Mouse (Mus musculus) liver, embryonic 14.5 days (tissue): ENCODE data around the gene Ndufb7.

Experiments
- CTCF ChIP-seq: IDR thresholded peaks from 2 replicates; pipeline ENCODE4 v1.5.1; 2016; ENCODE audit warnings: antibody characterized with exemption, low read depth, control low read depth
- EP300 ChIP-seq: IDR thresholded peaks from 2 replicates; pipeline ENCODE4 v1.6.1; 2016; ENCODE audit warnings: antibody characterized with exemption, low read depth

GRCm38 (mm10) chr8:83520432-83520831, 46.0 kb upstream of the Ndufb7 start:
- no peak for TF ChIP-seq CTCF
- no peak for TF ChIP-seq EP300
